Mouse (Mus musculus) adrenal gland, adult 8-10 months (tissue): ENCODE results near the gene Gsg1l. TPM values are rescaled to one million over a fixed set of nuclear protein-coding genes. Genes with fewer than 3 reads are reported as not detected.

ENCODE experiments used
- DNase-seq: peaks from one replicate; pipeline ENCODE4 v3.0.0; 2022
- total RNA-seq, 4 experiments: library from RNA; stranded (reverse); gene quantifications; 2 replicates each; pipeline ENCODE4 v1.2.4; 2022

Gene Gsg1l
- total RNA-seq, 4 experiments from 2014 or later = 88.3 to 136 (median 104) TPM

DNA sequence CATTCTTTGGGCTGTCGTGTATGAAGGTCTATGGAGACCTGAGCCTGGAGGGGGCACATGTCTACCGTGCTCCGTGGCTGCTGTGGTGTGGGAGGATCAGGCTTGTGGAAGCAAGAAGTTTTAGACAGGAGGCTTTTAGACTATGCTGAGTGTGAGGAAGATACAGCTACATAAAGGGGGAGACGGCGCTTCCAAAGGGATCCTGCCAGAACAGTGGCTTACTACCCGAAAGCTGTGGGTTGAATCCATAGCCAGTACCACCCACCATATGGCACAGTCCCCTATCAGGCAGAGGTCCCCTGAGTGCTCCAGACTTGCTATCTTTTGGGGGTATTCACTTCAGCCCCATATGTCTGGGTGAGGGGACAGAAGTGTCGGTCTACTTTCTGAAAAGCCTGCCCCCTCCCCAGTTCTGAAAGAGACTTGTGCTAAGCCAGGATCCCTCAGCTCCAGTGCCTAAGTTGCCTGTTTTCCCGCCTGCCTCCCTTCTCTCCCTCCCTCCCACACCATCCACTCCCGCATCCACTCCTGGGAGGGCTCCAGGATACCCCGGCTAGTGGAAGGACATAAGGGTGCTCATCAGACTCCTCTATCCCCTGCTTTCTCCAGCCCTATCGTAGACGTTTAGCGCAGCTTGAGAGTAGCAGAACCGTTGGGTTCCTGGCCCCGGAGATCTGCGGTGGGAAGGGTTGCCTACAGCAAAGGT, 1.1 kb downstream of the Gsg1l start:
- DNase-seq = no peak

DNA sequence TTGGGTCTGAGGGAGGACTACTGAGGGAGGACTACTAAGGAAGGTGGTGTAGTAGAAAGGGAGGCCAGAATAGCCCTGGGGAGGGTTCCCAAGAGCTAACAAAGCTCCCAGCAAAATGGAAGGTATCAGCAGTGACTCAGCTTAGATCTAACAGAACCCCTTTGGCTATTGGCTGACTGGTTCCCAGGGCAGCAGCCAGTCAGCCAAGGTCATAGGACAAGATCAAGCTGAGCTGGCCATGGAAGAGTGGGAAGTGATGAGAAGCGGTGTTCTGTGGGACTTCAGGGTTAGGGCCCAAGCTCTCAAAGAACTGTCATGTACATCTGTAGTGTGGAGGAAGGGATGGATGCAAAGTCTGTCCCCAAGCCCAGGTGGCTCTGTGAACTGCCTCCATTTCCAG, 5.3 kb downstream of the Gsg1l start:
- DNase-seq = peak; percentile 67

DNA sequence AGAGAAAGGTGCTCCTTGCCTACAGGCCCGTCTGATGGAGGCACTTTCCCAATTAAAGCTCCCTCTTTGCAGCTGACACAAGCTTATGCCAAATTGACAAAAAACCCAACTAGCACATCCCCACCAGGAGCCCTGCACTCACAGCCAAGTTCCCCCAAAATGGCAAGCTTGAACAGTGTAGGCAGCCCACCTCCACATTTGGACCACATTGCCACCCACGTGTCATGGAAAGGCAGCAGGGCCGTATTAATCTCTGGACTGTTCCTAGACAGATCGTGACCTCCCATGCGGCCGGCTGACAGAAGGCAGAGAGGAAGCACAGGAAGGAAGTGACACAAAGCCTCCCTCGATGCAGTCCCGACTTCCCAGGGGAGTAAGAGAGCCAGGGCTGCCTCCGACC, 7.2 kb downstream of the Gsg1l start:
- DNase-seq = no peak

DNA sequence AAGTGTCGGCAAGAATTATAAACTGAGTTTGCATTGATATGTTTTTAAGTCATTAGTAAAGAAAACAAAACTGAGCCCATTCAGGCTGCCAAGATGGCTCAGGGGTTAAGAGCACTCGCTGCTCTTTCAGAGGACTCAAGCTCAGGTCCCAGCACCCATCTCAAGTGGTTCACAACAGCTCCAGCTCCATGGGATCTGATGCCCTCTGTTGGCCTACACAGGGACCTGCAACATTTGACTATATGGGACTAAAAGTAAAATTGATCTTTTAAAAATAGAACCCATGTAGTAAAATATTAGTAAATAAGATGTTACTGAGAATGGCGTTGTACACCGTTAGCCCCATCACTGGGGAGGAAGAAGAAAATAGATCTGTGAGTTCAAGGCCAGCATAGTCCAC, 11.9 kb downstream of the Gsg1l start:
- DNase-seq = no peak

DNA sequence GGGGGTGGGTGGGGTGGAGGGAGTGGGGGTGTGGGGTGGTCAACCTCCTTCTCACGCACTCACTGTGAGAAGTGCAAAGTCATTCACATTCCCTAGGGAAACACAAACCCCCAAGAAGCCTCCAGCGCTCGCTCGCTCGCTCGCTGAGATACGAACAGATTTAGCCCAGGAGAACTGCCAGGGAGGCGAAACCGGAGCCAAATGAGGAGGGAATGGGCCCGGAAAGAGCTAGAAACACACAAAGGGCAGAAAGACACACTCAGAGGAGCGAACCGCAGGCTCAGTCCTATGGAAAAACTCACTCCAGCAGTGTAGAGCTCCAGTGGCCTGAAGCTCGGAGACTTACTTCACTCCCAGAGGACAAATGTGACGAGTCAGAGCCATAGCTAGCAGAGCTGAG, 15.4 kb downstream of the Gsg1l start:
- DNase-seq = no peak

DNA sequence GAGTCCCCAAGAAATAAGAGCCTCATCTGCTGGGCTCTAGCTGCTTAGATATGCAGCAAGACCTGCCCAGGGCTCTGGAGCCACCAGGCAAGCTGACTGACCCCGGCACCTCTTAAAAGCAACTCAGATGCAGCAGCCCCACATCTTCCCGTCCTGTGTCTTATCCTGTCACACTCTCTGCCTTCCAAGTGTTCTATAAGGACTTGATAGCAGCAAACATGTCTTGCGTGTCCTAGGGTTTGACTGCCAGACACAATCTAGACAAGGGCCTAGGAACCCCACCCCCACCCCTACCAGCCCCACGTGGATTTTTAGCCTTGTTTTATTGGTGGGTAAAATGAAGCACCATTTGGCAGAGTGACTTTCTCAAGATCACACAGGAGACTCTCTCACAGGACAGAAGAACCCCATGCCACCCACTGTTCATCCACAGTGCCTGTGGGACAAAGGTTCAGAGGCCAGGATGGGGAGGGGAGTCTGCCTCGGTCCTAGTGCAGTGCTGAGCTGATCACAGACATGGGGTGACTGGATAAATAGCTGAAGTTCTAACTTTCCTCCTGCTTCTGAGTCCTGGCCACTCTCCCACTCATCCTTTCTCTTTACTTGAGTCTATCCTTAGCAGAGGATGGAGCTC, 16.9 kb downstream of the Gsg1l start:
- DNase-seq = no peak

DNA sequence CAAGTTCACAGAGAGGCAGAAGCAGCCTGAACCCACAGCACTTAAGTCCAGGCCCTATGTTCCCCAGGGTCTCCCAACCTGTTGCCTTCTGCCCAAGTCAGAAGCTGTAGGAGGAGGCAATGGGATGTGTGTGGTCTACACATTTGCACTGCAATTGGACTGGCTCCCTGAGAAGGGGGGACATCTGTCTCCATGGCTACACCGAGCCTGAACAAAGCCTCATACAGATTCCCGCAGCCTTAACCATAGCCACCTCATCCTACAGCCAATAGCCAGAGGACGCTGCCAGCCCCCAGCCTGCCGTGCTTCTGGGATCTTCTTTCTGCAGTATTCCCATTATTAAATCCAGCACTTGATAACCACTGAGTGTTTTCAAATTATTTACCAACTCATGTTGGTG, 20.0 kb downstream of the Gsg1l start:
- no peak for DNase-seq

DNA sequence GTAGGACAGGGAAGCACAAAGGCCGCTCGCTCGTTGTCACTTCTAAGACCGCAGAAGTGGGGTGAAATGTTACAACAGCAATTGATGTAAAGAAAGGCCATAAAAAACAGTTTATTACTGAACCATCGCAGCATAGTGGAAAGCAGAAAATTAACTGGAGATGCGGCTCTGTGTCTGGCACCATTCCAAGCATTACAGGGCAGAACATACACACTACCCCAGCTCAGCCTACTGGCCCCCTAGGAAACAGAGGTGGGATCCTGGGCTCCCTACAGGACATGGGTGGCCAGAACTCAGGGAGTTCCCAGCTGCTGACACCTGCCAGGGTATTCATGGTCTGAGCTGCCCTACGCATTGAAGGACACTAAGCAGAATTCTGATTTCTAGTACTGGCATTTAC, 23.3 kb downstream of the Gsg1l start:
- DNase-seq = no peak

DNA sequence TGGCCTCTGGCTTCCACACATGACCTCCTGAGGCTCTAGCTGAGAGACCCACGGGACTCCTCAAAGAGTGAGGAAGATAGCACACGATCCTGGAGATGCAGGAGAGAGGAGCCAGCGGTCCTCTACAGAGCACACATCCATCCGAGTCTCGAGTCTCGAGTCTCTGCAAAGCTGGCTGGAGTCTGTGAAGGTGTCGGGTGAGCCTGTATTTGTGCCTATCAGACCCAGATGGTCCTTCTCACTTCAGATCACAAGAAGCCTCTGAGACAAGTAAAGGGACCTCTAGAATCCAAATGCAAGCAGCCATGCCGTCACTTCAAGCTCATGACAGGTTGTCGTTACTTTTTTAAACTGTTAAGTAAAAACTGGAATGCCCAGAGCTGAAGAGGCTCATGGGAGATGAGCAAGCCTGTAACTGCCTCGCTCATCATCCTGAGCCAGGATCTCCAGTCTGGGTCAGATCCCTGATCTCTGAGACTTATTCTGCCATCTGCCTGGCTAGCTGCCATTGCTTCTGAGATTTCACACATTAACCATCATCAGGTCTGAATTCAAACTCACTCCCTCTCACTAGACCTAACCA, 24.8 kb downstream of the Gsg1l start:
- DNase-seq = no peak

DNA sequence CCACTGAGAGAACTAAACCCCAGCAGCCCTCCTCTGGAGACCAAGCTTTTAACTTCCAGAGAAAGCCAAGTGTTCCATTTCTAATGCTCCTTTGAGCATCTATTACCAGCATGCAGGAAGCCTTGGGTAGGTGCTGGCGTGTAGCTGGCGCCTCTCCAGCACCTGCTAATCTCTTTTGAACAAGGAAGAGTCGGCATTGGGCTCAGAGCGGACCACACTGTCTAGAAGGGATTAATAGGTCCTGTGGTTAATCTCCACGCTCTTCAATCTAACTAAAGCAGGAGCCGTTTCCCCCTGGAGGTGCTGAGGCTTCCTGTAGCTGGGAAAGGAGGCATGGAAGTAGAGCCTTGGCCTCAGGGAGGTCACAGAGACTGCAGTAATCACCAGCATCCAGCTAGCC, 27.6 kb downstream of the Gsg1l start:
- no peak for DNase-seq

DNA sequence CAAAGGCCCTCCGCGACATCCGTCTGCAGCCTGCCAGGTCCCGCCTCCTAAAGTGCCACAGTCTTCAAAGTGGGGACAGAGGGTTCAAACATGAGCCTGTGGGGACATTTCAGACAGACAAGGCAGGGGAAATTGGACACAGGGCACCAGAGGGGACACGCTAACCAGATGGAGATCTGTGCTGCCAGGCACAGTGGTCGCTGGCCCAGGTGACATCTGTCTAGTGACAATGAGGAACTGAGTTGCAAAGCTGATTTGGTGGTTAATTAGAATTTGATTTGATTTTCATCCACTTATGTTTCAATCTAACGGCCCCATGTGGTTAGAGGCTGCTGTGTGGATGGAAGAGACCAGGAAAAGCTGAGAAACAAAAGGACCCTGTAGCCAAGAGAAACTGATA, 28.6 kb downstream of the Gsg1l start:
- DNase-seq = no peak

DNA sequence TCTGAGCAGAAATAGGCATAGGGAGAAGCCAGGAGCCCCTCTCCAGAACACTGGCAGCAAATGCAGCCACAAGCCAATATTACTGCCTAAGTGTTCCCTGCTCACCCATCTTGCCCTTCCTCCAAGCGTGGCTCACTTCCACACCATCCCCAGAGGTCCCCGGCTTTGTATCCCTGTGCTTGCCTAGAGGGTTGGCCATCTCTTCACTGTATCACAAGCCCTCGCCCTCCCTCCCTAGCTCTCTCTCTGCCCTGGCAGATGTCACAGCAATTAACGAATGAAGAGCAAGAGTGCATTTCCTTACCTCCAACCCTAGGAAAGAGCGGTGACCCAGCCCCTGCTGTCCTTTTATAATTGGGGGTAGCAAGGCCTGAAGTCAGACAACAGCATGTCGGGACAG, 30.3 kb downstream of the Gsg1l start:
- no peak for DNase-seq

DNA sequence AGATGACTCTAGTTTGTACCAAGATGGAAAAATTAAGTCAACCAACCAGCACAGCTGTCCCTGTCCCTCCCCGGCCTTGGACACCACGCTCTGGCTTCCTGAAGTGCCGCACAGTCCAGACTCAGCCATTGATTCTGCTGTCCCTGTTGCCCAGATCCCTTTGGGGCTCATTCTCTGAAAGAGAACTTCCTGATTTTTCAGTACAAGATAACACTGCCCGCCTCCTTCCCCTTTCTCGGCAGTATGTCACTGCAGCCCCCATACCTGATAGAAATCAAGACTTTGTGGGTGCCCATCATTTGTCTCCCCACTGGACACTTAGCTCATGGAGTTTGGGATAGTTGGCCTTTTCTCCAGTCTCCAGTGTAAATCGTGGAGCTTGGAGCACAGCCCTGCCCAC, 37.1 kb downstream of the Gsg1l start:
- no peak for DNase-seq

DNA sequence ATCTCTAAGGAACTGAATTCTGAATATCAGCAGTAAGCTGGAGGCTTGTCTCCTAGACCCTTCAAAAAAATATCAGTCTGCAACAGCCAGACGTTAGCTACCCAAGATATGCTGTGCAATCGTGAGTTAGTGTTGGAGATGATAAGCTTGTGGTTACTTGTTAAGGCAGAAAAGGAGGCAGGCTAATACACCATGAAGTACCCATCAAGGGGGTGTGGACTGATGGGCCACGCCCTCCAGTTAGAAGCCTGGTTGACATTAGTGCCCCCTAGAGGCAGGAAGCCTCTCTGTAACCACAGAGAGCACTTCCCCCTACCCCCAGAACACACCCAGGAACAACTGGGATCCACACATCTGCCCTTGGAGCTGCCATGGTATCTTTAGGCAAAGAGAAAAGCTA, 39.9 kb downstream of the Gsg1l start:
- no peak for DNase-seq

DNA sequence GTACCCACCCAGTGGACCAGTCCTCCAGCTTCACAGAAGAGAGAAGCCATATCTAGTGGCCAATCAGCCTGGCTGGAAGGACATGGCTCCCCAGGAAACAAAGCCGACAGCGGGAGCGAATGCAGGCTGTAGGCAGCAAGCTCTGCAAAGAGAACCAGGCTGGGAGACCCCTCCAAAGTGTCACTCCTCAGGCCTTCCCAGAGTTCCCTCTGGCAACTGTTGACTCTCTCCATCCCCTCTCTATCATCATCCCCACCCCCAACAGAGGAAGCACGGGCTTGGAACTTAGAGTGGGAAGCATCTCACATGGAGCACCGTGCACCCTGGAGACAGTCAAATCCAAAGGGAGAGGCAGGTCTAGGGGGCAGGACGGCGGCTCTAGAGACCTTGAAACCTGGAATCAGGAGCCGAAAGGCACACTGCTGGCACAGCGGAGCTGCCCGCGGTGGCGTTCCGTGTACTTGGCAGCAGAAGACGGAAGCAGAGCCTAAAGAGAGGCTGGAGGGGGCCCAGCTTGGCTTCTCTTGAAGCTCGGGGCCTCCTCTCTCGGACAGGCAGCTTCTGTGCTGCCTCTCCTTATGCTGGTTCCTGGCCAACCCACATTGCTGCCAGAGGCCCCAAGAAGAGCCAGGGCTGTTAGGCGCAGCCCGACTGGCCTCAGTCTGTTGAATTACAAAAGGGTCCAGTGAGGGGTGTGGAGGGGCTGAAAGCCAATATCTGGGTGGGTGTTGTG, 41.3 kb downstream of the Gsg1l start:
- no peak for DNase-seq

DNA sequence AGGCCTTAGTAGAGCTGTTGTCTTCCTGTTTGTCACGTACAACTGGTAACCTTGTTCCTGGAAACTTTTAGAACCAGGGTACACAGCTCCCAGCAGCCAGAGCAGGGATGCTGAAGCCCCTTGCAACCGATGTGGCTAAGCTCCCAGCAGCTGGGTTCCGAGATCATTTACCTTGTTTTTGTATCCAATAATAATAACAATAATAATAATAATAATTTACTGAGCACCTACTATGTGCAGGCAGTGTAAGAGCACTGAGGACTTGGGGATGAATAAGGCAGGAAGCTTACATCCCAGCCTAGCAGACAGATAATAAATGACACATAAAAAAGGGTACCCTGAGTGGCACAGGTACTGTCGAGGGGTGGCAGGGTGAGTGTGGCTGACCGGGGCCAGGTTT, 42.4 kb downstream of the Gsg1l start:
- no peak for DNase-seq

DNA sequence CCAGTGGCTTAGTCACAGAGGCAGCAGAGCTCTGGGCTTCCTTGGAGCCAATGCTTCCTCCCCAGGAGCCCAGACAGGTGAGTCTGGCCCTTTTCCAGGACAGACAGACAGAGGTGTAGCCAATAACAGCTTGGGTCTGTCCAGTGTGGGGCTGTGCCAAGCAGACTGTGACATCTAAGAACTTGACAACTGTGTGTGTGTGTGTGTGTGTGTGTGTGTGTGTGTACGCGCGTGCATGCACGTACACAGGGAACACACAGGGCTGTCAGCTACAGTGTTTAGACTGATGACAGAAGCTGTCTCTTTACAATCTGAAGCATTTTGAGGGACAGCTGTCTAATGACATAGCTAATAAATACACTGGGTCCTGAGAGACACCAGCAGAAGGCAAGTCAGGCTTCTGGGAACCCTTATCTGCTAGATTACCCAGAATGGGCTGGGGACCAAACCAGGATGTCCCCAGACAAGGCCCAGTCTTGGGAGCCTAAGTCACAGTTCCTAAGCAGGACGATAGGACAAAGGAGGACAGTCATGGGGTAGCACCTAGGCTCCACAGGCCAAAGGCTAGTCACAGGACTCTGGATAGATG, 42.9 kb downstream of the Gsg1l start:
- no peak for DNase-seq

DNA sequence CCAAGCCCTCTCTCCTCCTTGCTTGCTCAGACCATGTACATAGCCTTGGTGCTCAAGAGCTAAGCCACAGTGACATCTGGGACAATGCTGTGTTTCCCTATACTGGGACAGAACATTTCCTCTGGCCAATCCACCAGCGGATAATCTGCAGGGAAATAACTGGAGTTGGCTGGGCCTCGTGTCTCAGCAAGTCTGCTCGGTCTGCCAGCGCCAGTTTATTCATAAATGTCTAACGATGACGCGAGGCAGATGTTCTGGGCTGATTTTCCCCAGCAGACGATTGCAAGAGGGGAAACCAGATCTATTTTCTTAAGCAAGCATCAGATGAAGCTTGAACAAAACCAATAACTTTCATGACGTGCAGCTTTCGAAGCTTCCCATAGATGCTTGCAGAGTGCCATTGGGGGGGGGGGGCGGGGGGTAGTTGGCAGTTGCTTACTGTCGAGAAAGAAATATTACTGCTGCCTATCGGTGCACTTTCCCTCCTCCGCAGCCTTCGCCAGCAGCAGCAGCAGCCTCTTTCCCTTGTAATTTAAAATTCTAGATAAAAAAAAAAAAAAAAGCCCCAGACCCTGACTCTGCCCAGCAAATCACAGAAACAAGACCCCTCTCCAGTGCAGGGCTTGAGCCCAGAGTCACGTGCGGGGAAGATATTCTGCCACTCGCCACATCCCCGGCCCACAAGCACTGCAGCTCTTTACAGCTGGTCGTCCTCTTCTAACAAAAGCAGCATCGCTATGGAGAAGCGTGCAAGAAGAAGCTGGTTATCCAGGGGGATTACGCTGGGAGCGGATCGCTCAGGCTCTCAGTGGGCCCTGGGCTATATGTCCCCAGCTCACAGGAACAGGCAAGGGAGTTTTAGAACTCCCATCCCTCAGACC, 43.6 kb downstream of the Gsg1l start:
- DNase-seq = no peak

DNA sequence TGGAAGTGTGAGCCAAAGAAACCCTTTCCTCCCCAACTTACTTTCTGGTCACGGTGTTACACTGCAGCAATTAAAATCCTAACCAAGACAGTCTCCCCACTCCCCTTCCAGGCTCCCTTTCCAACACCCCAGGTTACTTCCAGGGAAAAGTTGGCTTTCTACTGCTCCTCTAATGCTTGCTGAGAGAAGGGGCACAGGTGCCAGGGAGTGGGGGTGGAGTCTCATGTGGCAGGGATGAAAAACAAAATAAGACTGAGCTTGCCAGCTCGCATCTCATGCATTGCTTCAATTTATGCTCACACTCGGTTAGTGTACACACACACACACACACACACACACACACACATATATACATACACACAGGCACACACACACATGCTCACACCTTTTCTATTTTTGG, 46.9 kb downstream of the Gsg1l start:
- DNase-seq = no peak

DNA sequence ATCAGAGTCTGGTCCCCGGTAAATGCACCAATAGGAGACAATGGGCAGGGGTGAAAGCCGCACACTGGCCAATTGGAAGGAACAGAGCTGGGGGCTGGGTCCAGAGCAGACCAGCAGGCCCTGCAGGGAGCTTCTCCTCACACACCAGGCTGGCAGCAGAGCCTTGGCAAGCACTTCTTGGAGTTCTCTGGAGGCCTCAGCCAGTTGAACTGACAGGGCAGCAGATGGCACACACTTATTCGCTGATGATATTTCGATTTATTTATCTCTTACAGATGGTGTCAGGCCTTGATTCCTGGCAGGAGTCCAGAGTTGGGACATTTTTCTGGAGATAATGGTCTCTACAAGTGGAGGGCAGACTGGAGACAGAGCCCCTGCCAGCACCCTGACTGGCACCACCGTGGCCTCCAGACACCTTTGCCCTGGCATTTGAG, 49.4 kb downstream of the Gsg1l start:
- DNase-seq = no peak

DNA sequence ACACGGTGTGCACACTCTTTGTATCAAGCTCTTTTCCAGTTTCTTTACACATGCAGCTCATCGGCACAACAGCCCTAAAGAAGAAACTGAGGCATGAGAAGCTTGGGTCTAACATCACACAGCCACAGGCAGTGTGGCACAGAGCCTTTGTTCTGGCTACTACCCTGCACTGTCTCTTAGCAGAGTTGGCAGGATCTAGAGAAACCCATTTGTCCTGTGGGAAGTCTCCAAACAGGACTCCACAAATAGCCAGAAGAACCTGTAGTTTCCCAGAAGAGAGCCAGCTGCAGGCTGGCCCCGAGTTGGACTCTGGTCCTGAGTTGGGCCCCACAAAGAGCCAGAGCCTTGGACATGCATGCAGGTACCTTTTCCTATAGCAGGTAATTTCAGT, 49.9 kb downstream of the Gsg1l start:
- DNase-seq = no peak
